Comparison of ENCODE assay signal across 8 mouse cellular contexts in the genomic region with DNA sequence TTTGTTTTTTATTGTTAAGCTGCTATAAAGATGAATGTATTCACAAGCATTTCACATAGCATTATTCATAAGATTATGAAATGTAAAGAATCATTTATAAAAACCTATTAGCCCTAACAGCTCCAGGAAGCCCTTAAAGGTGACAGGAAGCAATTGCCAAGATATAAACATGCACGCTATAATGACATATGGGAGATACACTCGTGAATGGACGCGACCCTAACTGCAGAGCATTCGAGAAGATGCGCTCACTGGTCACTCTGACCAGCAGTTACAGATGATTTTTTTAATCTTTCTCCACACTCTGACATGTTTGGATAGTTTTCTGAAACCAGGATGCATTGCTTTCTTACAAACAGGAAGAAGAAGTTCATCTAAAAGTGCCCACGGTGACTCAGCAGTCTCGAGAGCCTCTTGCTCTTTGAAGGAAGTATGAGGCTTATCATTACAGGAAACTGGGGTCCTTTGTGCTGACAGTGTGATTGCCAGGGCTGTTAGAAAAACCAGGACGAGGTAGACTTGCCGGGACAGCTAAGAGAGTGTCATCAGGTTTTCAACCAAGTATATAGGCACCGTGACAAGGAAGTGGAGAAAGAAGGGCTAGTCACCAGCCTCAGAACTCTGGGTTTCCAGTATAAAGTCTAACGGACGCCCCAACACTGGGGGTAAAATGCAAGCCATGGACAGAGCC. TPM values are rescaled to one million over a fixed set of nuclear protein-coding genes. Genes with fewer than 3 reads are reported as not detected.
DNase-seq lines count a peak whose midpoint lies in the region; ATAC-seq lines count a peak whose summit lies in the region.

No protein-coding gene starts in this region.

- ATAC-seq in heart, embryonic 15.5 days (replicated peaks; ENCODE audit: insufficient number of reproducible peaks, insufficient read depth, low FRiP score, low read depth): 0 out of 2 replicates have a peak, but pooled peaks have one; percentile 41
- no peak for ATAC-seq in lung, embryonic 16.5 days (ENCODE audit: low read depth)

- 41% methylated on average over 13 of the region's 13 CpGs for WGBS in heart, embryonic 15.5 days
- 34% methylated on average over 13 of the region's 13 CpGs for WGBS in lung, embryonic 16.5 days

- peak; percentile 53 to 68 for DNase-seq in spleen, postnatal 36 days (ENCODE audit: low spot score in 2 of 2)
- DNase-seq in spleen, adult 12 weeks (ENCODE audit: low spot score): no peak
- no peak for DNase-seq in urinary bladder, postnatal 36 days (ENCODE audit: low spot score in 2 of 2)
- no peak for DNase-seq in cerebellum, postnatal 25 days
- DNase-seq in urinary bladder, postnatal 14 days (ENCODE audit: low spot score): no peak
- DNase-seq in ovary, adult 18-20 months (ENCODE audit: low spot score): no peak

- no peaks in the 10 kb centered on the region for H3K9me3 ChIP-seq in heart, embryonic 15.5 days (replicated peaks)
- H3K9me3 ChIP-seq in lung, embryonic 16.5 days (ENCODE audit: control insufficient read depth, low read length): no peaks in the 10 kb centered on the region

- peak overlapping the region; percentile 53; the same call in 1 of the 2 replicates for H3K27ac ChIP-seq in heart, embryonic 15.5 days
- peak overlapping the region; percentile 45 for H3K27ac ChIP-seq in lung, embryonic 16.5 days (ENCODE audit: low read length)

- no peak overlapping the region for H3K4me3 ChIP-seq in heart, embryonic 15.5 days
- H3K4me3 ChIP-seq in lung, embryonic 16.5 days (ENCODE audit: low read length): no peak overlapping the region

- H3K9ac ChIP-seq in heart, embryonic 15.5 days: no peak overlapping the region
- H3K9ac ChIP-seq in lung, embryonic 16.5 days (ENCODE audit: low read length): 0 out of 2 replicates have a peak overlapping the region, but pooled peaks have one; percentile 33

- no peak overlapping the region for H3K4me2 ChIP-seq in heart, embryonic 15.5 days
- H3K4me2 ChIP-seq in lung, embryonic 16.5 days (ENCODE audit: low read depth, low read length): no peak overlapping the region

- no peaks in the 10 kb centered on the region for H3K27me3 ChIP-seq in heart, embryonic 15.5 days
- no peaks in the 10 kb centered on the region for H3K27me3 ChIP-seq in lung, embryonic 16.5 days (ENCODE audit: control insufficient read depth, insufficient read depth, low read depth, low read length)

- H3K36me3 ChIP-seq in heart, embryonic 15.5 days: no peaks in the 10 kb centered on the region
- H3K36me3 ChIP-seq in lung, embryonic 16.5 days (ENCODE audit: control insufficient read depth, insufficient read depth, low read length): no peaks in the 10 kb centered on the region

- peaks cover 49% of the 10 kb centered on the region for H3K4me1 ChIP-seq in heart, embryonic 15.5 days (replicated peaks)
- H3K4me1 ChIP-seq in lung, embryonic 16.5 days (replicated peaks; ENCODE audit: control insufficient read depth, insufficient read depth, low read length): peaks cover 65% of the 10 kb centered on the region

RNA-seq across cellular contexts. Expression of a gene that starts 6.4 kb away (rescaled TPM):
- polyA plus RNA-seq in heart, embryonic 15.5 days (2015; fragmentation: Nextera tagmentation; extraction: Ambion mirVana): 1.4 and 2.2 TPM in 2 replicates
- polyA plus RNA-seq in lung, embryonic 16.5 days (2015; fragmentation: Nextera tagmentation; extraction: Ambion mirVana): 4.7 and 7.0 TPM in 2 replicates

RNA-seq across cellular contexts. Expression of a gene that starts 8.5 kb away (rescaled TPM):
- 7.6 and 9.6 TPM in 2 replicates for polyA plus RNA-seq in heart, embryonic 15.5 days (2015; fragmentation: Nextera tagmentation; extraction: Ambion mirVana)
- 21.6 and 22.8 TPM in 2 replicates for polyA plus RNA-seq in lung, embryonic 16.5 days (2015; fragmentation: Nextera tagmentation; extraction: Ambion mirVana)

RNA-seq across cellular contexts. Expression of a gene that starts 41.3 kb away (rescaled TPM):
- 7.8 and 10.7 TPM in 2 replicates for polyA plus RNA-seq in heart, embryonic 15.5 days (2015; fragmentation: Nextera tagmentation; extraction: Ambion mirVana)
- polyA plus RNA-seq in lung, embryonic 16.5 days (2015; fragmentation: Nextera tagmentation; extraction: Ambion mirVana): 19.0 and 22.5 TPM in 2 replicates

RNA-seq across cellular contexts. Expression of a gene that starts 50.6 kb away (rescaled TPM):
- polyA plus RNA-seq in heart, embryonic 15.5 days (2015; fragmentation: Nextera tagmentation; extraction: Ambion mirVana): not detected in 2 replicates
- 0.24 TPM in 1 of 2 replicates, not detected in the other for polyA plus RNA-seq in lung, embryonic 16.5 days (2015; fragmentation: Nextera tagmentation; extraction: Ambion mirVana)

Comparison
In these comparisons a context has a peak if more than half of its experiments do, and no peak if none do; other contexts are left out.
1. DNase-seq: peak in spleen, postnatal 36 days (2 of 2); none in spleen, adult 12 weeks (single experiment), urinary bladder, postnatal 36 days (0 of 2), cerebellum, postnatal 25 days (0 of 2), urinary bladder, postnatal 14 days (single experiment) and ovary, adult 18-20 months (single experiment).